Mouse (Mus musculus): ENCODE measurements around the gene Btbd2. TPM values are rescaled to one million over a fixed set of nuclear protein-coding genes. Genes with fewer than 3 reads are reported as not detected.

The Btbd2 gene
- polyA plus RNA-seq, 1 experiment from 2014 or later: 10.7 TPM

GRCm38 (mm10) chr10:80621940-80622660 is 34.8 kb downstream of the Btbd2 start:
- Histone ChIP-seq H3K36me3 (replicated peaks; ENCODE audit: insufficient read depth, low read length) (no peaks in the 10 kb centered on the region), H3K9me3 (ENCODE audit: low read length) (no peaks in the 10 kb centered on the region), H3K4me2 (ENCODE audit: low read depth, low read length) (peak overlapping the region; percentile 74), H3K4me3 (ENCODE audit: low read depth, low read length) (peak overlapping the region; percentile 76), H3K9ac (replicated peaks) (peak overlapping the region; percentile 47), H3K4me1 (ENCODE audit: insufficient read depth) (peaks cover 41% of the 10 kb centered on the region), H3K27ac (ENCODE audit: low read depth) (peak overlapping the region; percentile 94), H3K27me3 (ENCODE audit: insufficient read depth, low read length) (no peaks in the 10 kb centered on the region)
- ATAC-seq (peak; percentile 93), DNase-seq (peak; percentile 100)
- WGBS (ENCODE audit: insufficient replicate concordance): under 1% methylated on average over 64 of the region's 64 CpGs
- no peak; the same call in 1 of the 2 replicates for TF ChIP-seq CTCF (IDR thresholded peaks at IDR 0.05; ENCODE audit: low read depth)
- peak; percentile 68 for TF ChIP-seq EP300 (IDR thresholded peaks at IDR 0.05; ENCODE audit: low read depth)

GRCm38 (mm10) chr10:80621690-80621939 is 35.3 kb downstream of the Btbd2 start:
- Histone ChIP-seq H3K36me3 (replicated peaks; ENCODE audit: insufficient read depth, low read length) (no peaks in the 10 kb centered on the region), H3K27me3 (ENCODE audit: insufficient read depth, low read length) (no peaks in the 10 kb centered on the region), H3K9ac (replicated peaks) (peak overlapping the region; percentile 44), H3K4me1 (ENCODE audit: insufficient read depth) (peaks cover 41% of the 10 kb centered on the region), H3K9me3 (ENCODE audit: low read length) (no peaks in the 10 kb centered on the region), H3K4me2 (ENCODE audit: low read depth, low read length) (peak overlapping the region; percentile 74), H3K4me3 (ENCODE audit: low read depth, low read length) (peak overlapping the region; percentile 76), H3K27ac (ENCODE audit: low read depth) (peak overlapping the region; percentile 91)
- 2% methylated on average over 9 of the region's 9 CpGs for WGBS (ENCODE audit: insufficient replicate concordance)
- no peak for TF ChIP-seq CTCF (IDR thresholded peaks at IDR 0.05; ENCODE audit: low read depth)
- TF ChIP-seq EP300 (IDR thresholded peaks at IDR 0.05; ENCODE audit: low read depth): no peak
- DNase-seq: no peak
- no peak for ATAC-seq

GRCm38 (mm10) chr10:80620796-80621689 is 35.8 kb downstream of the Btbd2 start:
- 59% methylated on average over 16 of the region's 16 CpGs for WGBS (ENCODE audit: insufficient replicate concordance)
- H3K9ac ChIP-seq (replicated peaks): peak overlapping the region; percentile 44
- ATAC-seq: no peak
- H3K4me3 ChIP-seq (ENCODE audit: low read depth, low read length): peak overlapping the region; percentile 76
- peak overlapping the region; percentile 74 for H3K4me2 ChIP-seq (ENCODE audit: low read depth, low read length)
- H3K9me3 ChIP-seq (ENCODE audit: low read length): no peaks in the 10 kb centered on the region
- H3K4me1 ChIP-seq (ENCODE audit: insufficient read depth): peaks cover 36% of the 10 kb centered on the region
- H3K36me3 ChIP-seq (replicated peaks; ENCODE audit: insufficient read depth, low read length): peaks cover under 1% of the 10 kb centered on the region; the same call in 1 of the 2 replicates
- H3K27ac ChIP-seq (ENCODE audit: low read depth): peak overlapping the region; percentile 91
- DNase-seq: no peak
- no peak for TF ChIP-seq EP300 (IDR thresholded peaks at IDR 0.05; ENCODE audit: low read depth)
- TF ChIP-seq CTCF (IDR thresholded peaks at IDR 0.05; ENCODE audit: low read depth): no peak
- no peaks in the 10 kb centered on the region for H3K27me3 ChIP-seq (ENCODE audit: insufficient read depth, low read length)

GRCm38 (mm10) chr10:80620365-80620764 is 36.5 kb downstream of the Btbd2 start:
- H3K9me3 ChIP-seq (ENCODE audit: low read length): no peaks in the 10 kb centered on the region
- DNase-seq: no peak
- H3K4me3 ChIP-seq (ENCODE audit: low read depth, low read length): no peak overlapping the region
- WGBS (ENCODE audit: insufficient replicate concordance): 86% methylated on average over 9 of the region's 9 CpGs
- peaks cover 7% of the 10 kb centered on the region; the same call in 1 of the 2 replicates for H3K36me3 ChIP-seq (replicated peaks; ENCODE audit: insufficient read depth, low read length)
- H3K27me3 ChIP-seq (ENCODE audit: insufficient read depth, low read length): no peaks in the 10 kb centered on the region
- H3K9ac ChIP-seq (replicated peaks): no peak overlapping the region
- TF ChIP-seq CTCF (IDR thresholded peaks at IDR 0.05; ENCODE audit: low read depth) (no peak), EP300 (IDR thresholded peaks at IDR 0.05; ENCODE audit: low read depth) (no peak)
- no peak overlapping the region for H3K4me2 ChIP-seq (ENCODE audit: low read depth, low read length)
- peak overlapping the region; percentile 30; the same call in 1 of the 2 replicates for H3K27ac ChIP-seq (ENCODE audit: low read depth)
- ATAC-seq: no peak
- H3K4me1 ChIP-seq (ENCODE audit: insufficient read depth): peaks cover 29% of the 10 kb centered on the region

- H3K27ac ChIP-seq (ENCODE audit: low read depth): peak overlapping the region; percentile 46
Measured at GRCm38 (mm10) chr10:80619465-80620244, 37.2 kb downstream of the Btbd2 start.

More at GRCm38 (mm10) chr10:80619465-80620244, 37.2 kb downstream of the Btbd2 start:
- no peak for DNase-seq
- TF ChIP-seq CTCF (IDR thresholded peaks at IDR 0.05; ENCODE audit: low read depth): no peak
- no peak for TF ChIP-seq EP300 (IDR thresholded peaks at IDR 0.05; ENCODE audit: low read depth)
- Histone ChIP-seq H3K4me2 (ENCODE audit: low read depth, low read length) (peak overlapping the region; percentile 18), H3K27me3 (ENCODE audit: insufficient read depth, low read length) (no peaks in the 10 kb centered on the region), H3K36me3 (replicated peaks; ENCODE audit: insufficient read depth, low read length) (peaks cover 11% of the 10 kb centered on the region), H3K4me3 (ENCODE audit: low read depth, low read length) (no peak overlapping the region), H3K9ac (replicated peaks) (no peak overlapping the region), H3K4me1 (ENCODE audit: insufficient read depth) (peaks cover 22% of the 10 kb centered on the region), H3K9me3 (ENCODE audit: low read length) (no peaks in the 10 kb centered on the region)
- WGBS (ENCODE audit: insufficient replicate concordance): 65% methylated on average over 8 of the region's 8 CpGs
- no peak for ATAC-seq

Data from liver, postnatal 0 days (tissue).